Mouse (Mus musculus): Measurements from ENCODE around the gene Atp5d. TPM values are rescaled to one million over a fixed set of nuclear protein-coding genes. Genes with fewer than 3 reads are reported as not detected.

The Atp5d gene
- polyA plus RNA-seq, 1 experiment from 2014 or later = 355 TPM

DNA sequence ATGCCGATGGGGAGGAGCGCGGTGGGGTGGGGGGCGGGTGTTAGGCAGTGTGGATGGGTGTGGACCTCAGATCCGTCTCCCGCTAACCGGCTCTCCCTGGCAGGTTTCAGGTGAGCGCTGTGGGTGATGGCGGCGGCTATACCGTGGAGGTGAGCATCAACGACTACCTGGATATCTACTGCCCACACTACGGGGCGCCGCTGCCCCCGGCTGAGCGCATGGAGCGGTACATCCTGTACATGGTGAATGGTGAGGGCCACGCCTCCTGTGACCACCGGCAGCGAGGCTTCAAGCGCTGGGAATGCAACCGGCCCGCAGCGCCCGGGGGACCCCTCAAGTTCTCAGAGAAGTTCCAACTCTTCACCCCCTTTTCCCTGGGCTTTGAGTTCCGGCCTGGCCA lies 48.2 kb downstream of the Atp5d start:
- 41% methylated on average over 27 of the region's 27 CpGs for WGBS
- no peak overlapping the region for H3K27ac ChIP-seq (ENCODE audit: low read depth, low read length)
- no peaks in the 10 kb centered on the region for H3K9me3 ChIP-seq (ENCODE audit: control insufficient read depth, low read length)
- H3K36me3 ChIP-seq (ENCODE audit: control insufficient read depth, insufficient read depth, low read length) = peaks cover 7% of the 10 kb centered on the region; the same call in 1 of the 2 replicates
- peak overlapping the region; percentile 36; the same call in 1 of the 2 replicates for H3K9ac ChIP-seq (ENCODE audit: low read length)
- DNase-seq (ENCODE audit: low spot score, missing footprints) (peak; percentile 80), ATAC-seq (ENCODE audit: low FRiP score) (no peak)
- H3K4me2 ChIP-seq = peak overlapping the region; percentile 27
- peaks cover 6% of the 10 kb centered on the region for H3K27me3 ChIP-seq (ENCODE audit: control insufficient read depth, insufficient read depth, low read length)
- peaks cover 44% of the 10 kb centered on the region for H3K4me1 ChIP-seq (ENCODE audit: control insufficient read depth, insufficient read depth, low read length)
- H3K4me3 ChIP-seq (ENCODE audit: low read depth, low read length) = 0 out of 2 replicates have a peak overlapping the region, but pooled peaks have one; percentile 9

DNA sequence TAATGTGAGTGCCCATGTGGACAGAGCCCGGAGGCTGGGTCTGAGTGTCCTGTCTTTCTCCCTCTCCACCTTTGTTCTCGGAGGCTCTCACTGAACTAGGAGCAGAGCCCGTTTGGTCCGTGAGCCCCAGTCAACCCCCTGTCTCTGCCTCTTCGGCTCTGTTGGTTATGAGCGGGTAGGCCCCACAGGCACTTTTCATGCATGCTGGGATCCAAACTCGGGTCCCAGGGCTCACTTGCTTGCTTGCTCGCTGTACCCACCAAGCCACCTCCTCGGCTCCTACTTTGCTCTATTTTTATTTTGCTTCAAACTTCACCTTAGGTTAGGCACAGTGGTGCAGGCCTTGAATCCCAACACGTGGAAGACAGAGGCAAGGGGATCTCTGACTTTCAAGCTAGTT lies 49.3 kb downstream of the Atp5d start:
- WGBS = 74% methylated on average over 10 of the region's 10 CpGs
- peak; percentile 90 for DNase-seq (ENCODE audit: low spot score, missing footprints)
- H3K4me2 ChIP-seq = no peak overlapping the region
- peak overlapping the region; percentile 31; the same call in 1 of the 2 replicates for H3K9ac ChIP-seq (ENCODE audit: low read length)
- H3K36me3 ChIP-seq (ENCODE audit: control insufficient read depth, insufficient read depth, low read length) = peaks cover 7% of the 10 kb centered on the region; the same call in 1 of the 2 replicates
- H3K9me3 ChIP-seq (ENCODE audit: control insufficient read depth, low read length) = no peaks in the 10 kb centered on the region
- peaks cover 6% of the 10 kb centered on the region for H3K27me3 ChIP-seq (ENCODE audit: control insufficient read depth, insufficient read depth, low read length)
- no peak overlapping the region for H3K27ac ChIP-seq (ENCODE audit: low read depth, low read length)
- H3K4me1 ChIP-seq (ENCODE audit: control insufficient read depth, insufficient read depth, low read length) = peaks cover 44% of the 10 kb centered on the region
- no peak overlapping the region for H3K4me3 ChIP-seq (ENCODE audit: low read depth, low read length)
- ATAC-seq (ENCODE audit: low FRiP score) = no peak

DNA sequence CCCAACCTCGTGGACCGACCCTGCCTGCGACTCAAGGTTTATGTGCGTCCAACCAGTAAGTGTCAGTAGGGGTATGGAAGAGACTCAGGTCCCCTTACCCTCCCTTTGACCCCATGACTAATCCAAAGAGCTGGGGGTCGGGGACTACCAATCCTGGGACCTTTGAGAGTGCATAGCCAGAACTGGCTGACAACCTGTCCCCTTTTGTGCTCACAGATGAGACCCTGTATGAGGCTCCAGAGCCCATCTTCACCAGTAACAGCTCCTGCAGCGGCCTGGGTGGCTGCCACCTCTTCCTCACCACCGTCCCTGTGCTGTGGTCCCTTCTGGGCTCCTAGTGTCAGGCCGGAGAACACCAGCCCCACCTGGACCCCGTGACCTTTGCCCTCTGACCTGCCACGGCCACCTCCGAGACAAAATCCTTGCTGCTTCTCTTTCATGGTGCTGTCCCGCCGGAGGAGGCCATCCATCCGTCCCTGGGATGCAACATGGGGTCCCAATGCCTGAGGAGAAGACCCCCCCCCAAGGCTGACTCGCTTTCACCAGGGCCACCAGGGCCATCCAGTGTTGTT lies 50.1 kb downstream of the Atp5d start:
- Histone ChIP-seq H3K9me3 (ENCODE audit: control insufficient read depth, low read length) (no peaks in the 10 kb centered on the region), H3K27me3 (ENCODE audit: control insufficient read depth, insufficient read depth, low read length) (peaks cover 10% of the 10 kb centered on the region), H3K9ac (ENCODE audit: low read length) (peak overlapping the region; percentile 31), H3K4me2 (peak overlapping the region; percentile 58), H3K4me3 (ENCODE audit: low read depth, low read length) (no peak overlapping the region), H3K27ac (ENCODE audit: low read depth, low read length) (peak overlapping the region; percentile 51; the same call in 1 of the 2 replicates), H3K4me1 (ENCODE audit: control insufficient read depth, insufficient read depth, low read length) (peaks cover 47% of the 10 kb centered on the region), H3K36me3 (ENCODE audit: control insufficient read depth, insufficient read depth, low read length) (0 out of 2 replicates have a peak, but pooled peaks cover 3% of the 10 kb centered on the region)
- peak; percentile 92 for DNase-seq (ENCODE audit: low spot score, missing footprints)
- WGBS = 30% methylated on average over 15 of the region's 15 CpGs
- no peak for ATAC-seq (ENCODE audit: low FRiP score)

DNA sequence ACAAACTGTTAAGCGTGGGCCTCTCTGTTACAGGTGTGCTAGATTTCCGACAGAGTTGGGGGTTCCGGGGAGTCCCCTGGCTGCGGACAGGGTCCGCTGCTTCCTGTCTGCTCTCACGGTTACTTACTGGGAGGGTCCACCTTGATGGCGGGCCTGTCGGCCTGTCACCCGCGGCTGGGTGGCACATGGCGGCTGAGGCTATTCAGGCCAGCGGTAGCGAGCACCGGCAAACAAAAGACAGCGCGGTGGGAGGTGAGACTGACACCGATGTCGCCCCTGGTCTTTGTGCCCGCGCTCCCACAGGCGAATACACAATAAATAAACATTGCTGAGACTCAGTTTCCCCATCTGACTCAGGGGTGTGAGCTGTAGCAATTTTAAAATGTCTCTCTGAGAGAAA lies 51.6 kb downstream of the Atp5d start:
- DNase-seq (ENCODE audit: low spot score, missing footprints) (peak; percentile 96), ATAC-seq (ENCODE audit: low FRiP score) (peak; percentile 34; the same call in 1 of the 2 replicates)
- H3K27me3 ChIP-seq (ENCODE audit: control insufficient read depth, insufficient read depth, low read length) = peaks cover 10% of the 10 kb centered on the region

DNA sequence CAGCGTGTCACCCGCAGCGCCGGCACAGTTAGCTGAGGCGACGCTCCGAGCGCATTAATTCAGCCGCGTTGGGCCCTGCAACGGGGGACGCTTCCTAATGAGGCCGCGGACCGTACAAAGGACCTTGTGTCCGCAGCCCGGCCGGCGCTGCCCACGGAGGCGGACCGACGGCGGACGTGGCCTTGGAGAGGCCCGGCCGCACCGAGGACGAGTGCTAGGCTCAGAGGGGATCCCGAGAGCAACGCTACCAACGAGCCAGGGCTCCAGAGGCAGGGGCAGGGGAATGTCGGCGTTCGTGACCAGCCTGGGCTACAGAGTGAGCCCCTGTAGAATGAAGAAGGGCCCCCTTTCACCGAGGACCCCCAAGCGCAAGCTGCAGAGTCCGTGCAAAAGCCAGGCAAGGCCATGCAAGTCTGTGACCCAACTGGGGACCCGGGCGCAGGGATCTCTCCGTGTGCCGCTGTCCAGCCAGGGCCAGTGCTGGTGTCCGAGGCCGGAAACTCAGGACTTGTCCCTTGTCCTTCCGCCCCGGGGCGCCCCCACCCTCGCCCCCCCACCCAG lies 52.1 kb downstream of the Atp5d start:
- Histone ChIP-seq H3K9ac (ENCODE audit: low read length) (peak overlapping the region; percentile 80), H3K36me3 (ENCODE audit: control insufficient read depth, insufficient read depth, low read length) (0 out of 2 replicates have a peak, but pooled peaks cover 3% of the 10 kb centered on the region), H3K27ac (ENCODE audit: low read depth, low read length) (peak overlapping the region; percentile 95), H3K4me1 (ENCODE audit: control insufficient read depth, insufficient read depth, low read length) (peaks cover 59% of the 10 kb centered on the region), H3K4me2 (peak overlapping the region; percentile 58), H3K27me3 (ENCODE audit: control insufficient read depth, insufficient read depth, low read length) (peaks cover 10% of the 10 kb centered on the region), H3K9me3 (ENCODE audit: control insufficient read depth, low read length) (no peaks in the 10 kb centered on the region), H3K4me3 (ENCODE audit: low read depth, low read length) (peak overlapping the region; percentile 33)
- DNase-seq (ENCODE audit: low spot score, missing footprints) (peak; percentile 97), ATAC-seq (ENCODE audit: low FRiP score) (peak; percentile 65)
- WGBS = under 1% methylated on average over 48 of the region's 48 CpGs

More for the DNA sequence above, 51.6 kb downstream of the Atp5d start:
- Histone ChIP-seq H3K4me3 (ENCODE audit: low read depth, low read length) (peak overlapping the region; percentile 33), H3K9me3 (ENCODE audit: control insufficient read depth, low read length) (no peaks in the 10 kb centered on the region), H3K9ac (ENCODE audit: low read length) (peak overlapping the region; percentile 80), H3K4me2 (peak overlapping the region; percentile 58), H3K27ac (ENCODE audit: low read depth, low read length) (peak overlapping the region; percentile 95), H3K4me1 (ENCODE audit: control insufficient read depth, insufficient read depth, low read length) (peaks cover 60% of the 10 kb centered on the region), H3K36me3 (ENCODE audit: control insufficient read depth, insufficient read depth, low read length) (0 out of 2 replicates have a peak, but pooled peaks cover 3% of the 10 kb centered on the region)
- WGBS = 4% methylated on average over 21 of the region's 21 CpGs

DNA sequence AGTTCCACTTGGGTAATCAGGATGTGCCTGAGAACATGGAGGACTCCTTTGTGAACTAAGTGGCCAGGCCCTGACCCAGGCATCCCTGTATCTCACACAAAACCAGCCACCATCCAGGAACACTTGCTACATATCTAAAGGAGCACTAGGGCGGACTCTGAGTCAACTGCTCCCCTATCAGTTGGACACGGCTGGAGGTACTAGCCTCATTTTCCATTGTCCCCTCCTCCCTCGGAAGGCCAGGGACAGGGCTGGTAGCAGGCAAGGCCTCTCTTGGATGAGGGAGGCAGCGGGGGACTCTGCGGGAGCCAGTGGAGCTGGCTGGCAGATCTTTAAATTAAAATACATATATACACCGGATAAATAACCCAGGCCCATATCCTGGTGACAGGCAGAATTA lies 55.5 kb downstream of the Atp5d start:
- no peak overlapping the region for H3K4me3 ChIP-seq (ENCODE audit: low read depth, low read length)
- no peak for ATAC-seq (ENCODE audit: low FRiP score)
- H3K9ac ChIP-seq (ENCODE audit: low read length) = peak overlapping the region; percentile 59
- 34% methylated on average over 6 of the region's 6 CpGs for WGBS
- peaks cover 65% of the 10 kb centered on the region for H3K4me1 ChIP-seq (ENCODE audit: control insufficient read depth, insufficient read depth, low read length)
- DNase-seq (ENCODE audit: low spot score, missing footprints) = peak; percentile 82
- H3K27me3 ChIP-seq (ENCODE audit: control insufficient read depth, insufficient read depth, low read length) = peaks cover 4% of the 10 kb centered on the region
- H3K4me2 ChIP-seq = no peak overlapping the region; the same call in 1 of the 2 replicates
- H3K27ac ChIP-seq (ENCODE audit: low read depth, low read length) = peak overlapping the region; percentile 93
- H3K36me3 ChIP-seq (ENCODE audit: control insufficient read depth, insufficient read depth, low read length) = no peaks in the 10 kb centered on the region
- no peaks in the 10 kb centered on the region for H3K9me3 ChIP-seq (ENCODE audit: control insufficient read depth, low read length)

DNA sequence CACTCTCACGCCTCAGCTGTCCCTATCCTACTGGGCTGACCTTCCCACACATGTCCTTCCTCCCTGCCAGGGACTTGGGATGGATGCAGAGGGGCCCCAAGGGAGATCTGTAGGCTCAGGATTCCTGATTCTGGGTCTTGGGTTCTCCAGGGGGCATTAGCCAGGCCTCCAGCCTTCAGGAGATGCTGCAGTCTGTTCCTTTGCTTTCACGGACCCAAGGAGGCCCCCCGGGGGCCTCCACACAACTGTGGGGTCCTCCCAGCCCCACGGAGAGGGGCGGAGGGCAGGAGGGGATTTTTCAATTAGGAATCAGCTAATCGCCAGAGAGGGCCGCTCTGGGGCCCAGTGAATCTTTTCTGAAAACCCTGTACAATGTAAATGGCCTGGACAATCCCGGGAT lies 56.0 kb downstream of the Atp5d start:
- Histone ChIP-seq H3K27ac (ENCODE audit: low read depth, low read length) (peak overlapping the region; percentile 93), H3K36me3 (ENCODE audit: control insufficient read depth, insufficient read depth, low read length) (no peaks in the 10 kb centered on the region), H3K9ac (ENCODE audit: low read length) (peak overlapping the region; percentile 59), H3K4me2 (peak overlapping the region; percentile 20; the same call in 1 of the 2 replicates), H3K4me3 (ENCODE audit: low read depth, low read length) (no peak overlapping the region), H3K4me1 (ENCODE audit: control insufficient read depth, insufficient read depth, low read length) (peaks cover 60% of the 10 kb centered on the region), H3K27me3 (ENCODE audit: control insufficient read depth, insufficient read depth, low read length) (peaks cover 4% of the 10 kb centered on the region), H3K9me3 (ENCODE audit: control insufficient read depth, low read length) (no peaks in the 10 kb centered on the region)
- DNase-seq (ENCODE audit: low spot score, missing footprints) = peak; percentile 94
- 16% methylated on average over 8 of the region's 8 CpGs for WGBS
- ATAC-seq (ENCODE audit: low FRiP score) = 0 out of 2 replicates have a peak, but pooled peaks have one; percentile 2

Measured in midbrain, embryonic 11.5 days (tissue).